Mouse (Mus musculus): ENCODE data around the gene Ccdc9b. TPM values are rescaled to one million over a fixed set of nuclear protein-coding genes. Genes with fewer than 3 reads are reported as not detected.

Gene Ccdc9b
- 0.38 and 0.41 TPM in 2 replicates for polyA plus RNA-seq (2012; rRNA removed)

DNA sequence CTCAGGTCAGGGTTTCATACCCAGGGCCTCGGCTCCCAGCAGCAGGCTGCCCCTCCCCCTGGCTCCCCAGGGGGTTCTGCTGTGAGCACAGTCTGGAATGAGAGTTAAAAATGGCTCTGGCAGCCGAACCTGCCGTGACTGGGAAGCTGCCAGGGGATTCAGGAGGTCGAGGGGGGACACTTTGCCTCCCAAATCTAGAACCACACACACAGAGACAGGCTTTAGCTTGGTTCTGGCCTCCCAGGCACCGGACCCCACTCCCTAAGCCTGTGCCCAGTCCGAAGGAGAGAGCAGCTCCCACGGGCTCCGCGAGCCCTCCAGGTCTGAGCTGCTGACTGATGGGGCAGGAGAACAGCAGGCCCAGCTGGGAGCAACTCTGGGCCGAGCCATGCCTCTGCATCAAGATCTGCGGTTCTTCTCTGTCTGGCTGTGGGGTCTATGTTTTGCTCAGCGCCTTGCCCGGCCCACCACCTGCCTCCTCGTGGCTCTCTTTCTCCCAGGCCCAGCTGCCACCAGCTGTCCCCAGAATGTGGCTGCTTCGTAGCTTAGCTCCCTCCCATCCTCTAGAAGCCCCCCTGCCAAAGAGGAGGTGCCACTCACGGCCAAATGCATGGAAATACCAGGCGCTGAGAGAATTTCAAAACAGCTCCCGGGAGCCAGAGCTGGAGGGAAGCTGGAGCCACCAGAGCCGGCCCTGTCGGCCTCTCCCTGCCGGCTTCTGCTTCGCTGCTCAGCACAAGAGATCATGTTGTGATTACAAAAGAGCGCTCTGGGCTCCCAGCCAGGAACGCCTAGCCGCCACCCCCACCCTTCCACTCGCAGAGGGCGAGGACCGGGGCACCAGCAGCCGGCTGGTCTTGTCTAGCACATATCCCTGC, at the start of gene Ccdc9b:
Gene Ccdc9b, minus strand, starts transcription at position 756 of the 878 bp plus-strand sequence.

DNA sequence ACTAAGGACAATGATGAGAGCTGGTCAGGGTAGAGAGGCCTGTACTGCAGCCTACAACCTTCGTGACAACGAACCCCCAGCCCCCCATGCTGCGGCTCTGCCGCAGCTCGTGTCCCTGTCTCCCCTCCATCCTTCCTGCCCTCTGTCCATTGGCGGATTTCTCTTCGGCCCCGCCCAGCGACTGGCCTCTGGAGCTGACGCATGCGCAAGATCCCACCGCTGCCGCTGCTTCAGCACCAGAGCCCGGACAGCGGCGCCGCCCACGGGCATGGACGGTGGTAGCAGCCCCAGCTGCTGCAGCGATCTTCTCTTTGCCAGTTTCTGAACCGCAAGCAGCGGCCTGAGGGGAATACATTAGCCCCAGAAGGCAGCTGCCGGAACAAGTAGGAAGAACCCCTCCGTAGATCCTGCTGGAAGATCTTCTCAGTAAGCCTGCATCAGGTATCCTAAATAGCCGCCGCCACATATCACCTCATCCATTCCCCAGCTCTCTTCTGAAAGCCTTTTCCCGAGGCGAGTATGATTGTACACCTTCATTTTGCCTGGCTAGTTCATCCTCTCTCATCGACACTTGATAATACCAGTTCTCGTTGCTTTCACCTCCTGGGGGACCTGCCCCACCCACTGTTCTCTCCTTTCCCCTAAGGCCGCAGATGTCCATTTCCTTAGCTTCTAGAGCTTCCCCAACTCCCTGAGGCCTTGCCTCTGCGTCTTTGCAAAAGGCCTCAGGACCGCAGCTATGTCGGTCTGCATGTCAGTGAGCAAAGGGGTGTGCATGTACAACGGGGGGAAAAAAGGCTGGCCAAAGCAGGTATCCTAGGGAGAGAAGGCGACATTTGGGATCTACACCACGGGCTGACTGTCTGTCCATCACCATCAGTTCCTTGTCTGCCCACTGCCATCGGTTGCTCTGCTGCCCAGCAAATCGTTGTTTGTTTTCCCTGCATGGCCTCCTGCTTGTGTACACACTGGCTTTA, 17.3 kb upstream of the Ccdc9b start, which contains the start of gene Disp2:
Gene Disp2, plus strand, starts transcription at position 216 of the 977 bp plus-strand sequence.

DNA sequence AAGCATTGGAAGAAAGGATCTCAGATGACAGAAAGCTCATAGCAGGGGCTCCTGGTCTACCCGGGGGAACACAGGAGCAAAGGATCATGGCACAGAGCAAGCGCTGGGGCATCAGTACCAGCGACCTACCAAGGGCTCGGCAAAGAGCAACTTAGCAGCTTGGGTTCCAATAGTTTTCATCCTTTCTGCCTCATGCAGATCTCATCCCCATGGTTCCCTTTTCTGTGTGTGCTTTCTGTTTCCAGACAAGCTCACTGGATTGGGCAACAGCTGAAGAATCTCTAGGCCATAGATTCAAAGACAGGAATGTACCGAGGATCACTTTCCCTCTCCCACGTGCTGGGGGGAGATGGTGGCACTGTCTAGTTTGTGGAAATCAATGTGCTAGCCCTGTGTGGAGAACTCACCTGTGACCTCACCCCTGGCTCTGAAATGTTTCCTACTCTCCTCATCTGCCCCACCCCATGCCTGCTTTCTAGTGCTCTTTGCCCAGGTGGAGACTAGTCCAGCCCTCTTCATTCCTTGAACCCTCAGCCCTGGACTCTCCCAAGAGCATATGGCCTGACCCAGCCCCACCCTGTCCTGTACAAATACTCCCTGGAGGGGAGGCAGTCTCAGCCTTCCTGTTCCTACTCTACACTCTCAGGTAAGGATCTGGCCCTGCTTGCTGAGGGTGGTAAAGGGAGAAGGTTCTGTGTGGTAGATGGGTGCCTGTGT, 9.9 kb upstream of the Ccdc9b start, which contains the start of gene Phgr1:
Gene Phgr1, plus strand, starts transcription at position 612 of the 717 bp plus-strand sequence.

DNA sequence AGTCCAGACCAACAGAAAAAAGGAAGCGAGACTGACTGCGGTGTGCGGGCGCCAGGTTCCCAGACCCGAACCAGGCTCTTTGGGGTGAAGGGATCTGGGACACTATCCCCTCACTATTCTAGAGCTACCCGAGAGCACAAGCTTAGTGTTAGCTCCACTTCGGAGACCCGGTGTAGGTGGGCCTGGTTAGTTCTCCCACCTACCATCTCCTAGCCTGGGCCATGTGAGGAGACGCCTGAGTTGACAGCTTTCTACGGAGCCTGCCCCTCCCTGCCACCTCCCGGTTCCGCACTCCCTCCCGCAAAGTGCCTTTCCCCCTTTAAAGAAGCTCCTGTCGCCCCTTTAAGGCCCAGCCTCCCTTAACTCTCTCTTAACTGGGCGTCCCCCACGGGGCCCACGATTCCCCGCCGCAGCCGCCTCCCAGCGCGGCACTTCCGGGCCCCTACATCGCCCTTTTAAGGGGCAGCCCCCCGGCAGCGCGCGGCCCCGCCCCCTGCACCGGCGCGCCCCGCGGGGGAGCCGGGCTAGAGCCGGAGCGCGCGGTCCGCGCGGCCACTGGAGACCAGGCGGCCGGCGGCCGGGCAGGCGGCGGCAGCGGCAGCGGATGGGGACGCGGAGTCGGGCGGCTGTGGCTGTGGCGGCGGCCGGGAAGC, 17.1 kb downstream of the Ccdc9b start, which contains the start of gene Inafm2:
Gene Inafm2, plus strand, starts transcription at position 527 of the 653 bp plus-strand sequence.

DNA sequence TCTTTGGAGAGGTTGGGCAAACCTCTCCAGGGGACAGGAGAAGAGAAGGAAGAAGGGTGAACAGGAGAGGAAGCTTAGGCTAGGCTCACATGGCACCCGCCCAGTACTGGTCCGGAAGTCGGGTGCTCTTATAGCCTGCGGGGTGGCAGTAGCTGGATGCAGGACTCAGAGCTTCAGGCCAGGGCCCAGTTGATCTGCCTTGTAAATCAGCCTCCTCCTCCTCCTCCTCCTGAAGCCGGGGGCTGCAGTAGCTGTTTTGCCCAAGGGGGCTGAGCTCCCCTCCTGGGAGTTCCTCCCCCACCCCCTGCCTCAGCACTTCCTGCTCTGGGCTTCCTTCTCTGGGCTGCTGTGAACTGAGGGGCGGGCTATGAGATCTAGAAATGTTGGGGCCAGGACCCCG, 34.1 kb downstream of the Ccdc9b start, which contains the start of gene Plcb2:
Gene Plcb2, minus strand, starts transcription at position 102 of the 400 bp plus-strand sequence.

Other genes with a start within 250 kb of the Ccdc9b start
- gene Bmf, start 213.0 kb downstream of the Ccdc9b start, polyA plus RNA-seq (2012; rRNA removed): 0.83 and 0.85 TPM in 2 replicates
- gene Bub1b, start 164.4 kb downstream of the Ccdc9b start, polyA plus RNA-seq (2012; rRNA removed): 34.7 and 37.0 TPM in 2 replicates
- gene Pak6, start 99.4 kb downstream of the Ccdc9b start, polyA plus RNA-seq (2012; rRNA removed): 0.32 and 0.50 TPM in 2 replicates
- 0.05 and 0.07 TPM in 2 replicates for gene Ankrd63, start 58.7 kb downstream of the Ccdc9b start, polyA plus RNA-seq (2012; rRNA removed)
- gene Plcb2, start 34.2 kb downstream of the Ccdc9b start, polyA plus RNA-seq (2012; rRNA removed): 2.8 and 3.7 TPM in 2 replicates
- 5.4 and 6.3 TPM in 2 replicates for gene Inafm2, start 16.9 kb downstream of the Ccdc9b start, polyA plus RNA-seq (2012; rRNA removed)
- 0.08 TPM in 1 of 2 replicates, not detected in the other for gene Phgr1, start 10.1 kb upstream of the Ccdc9b start, polyA plus RNA-seq (2012; rRNA removed)
- 0.18 and 0.23 TPM in 2 replicates for gene Disp2, start 17.1 kb upstream of the Ccdc9b start, polyA plus RNA-seq (2012; rRNA removed)
- 53.8 and 63.8 TPM in 2 replicates for gene Knstrn, start 51.3 kb upstream of the Ccdc9b start, polyA plus RNA-seq (2012; rRNA removed)
- 22.6 and 25.5 TPM in 2 replicates for gene Ivd, start 99.3 kb upstream of the Ccdc9b start, polyA plus RNA-seq (2012; rRNA removed)
- 4.4 and 5.5 TPM in 2 replicates for gene Bahd1, start 137.7 kb upstream of the Ccdc9b start, polyA plus RNA-seq (2012; rRNA removed)
- 3.5 TPM in 2 replicates for gene Chst14, start 163.8 kb upstream of the Ccdc9b start, polyA plus RNA-seq (2012; rRNA removed)